Mouse (Mus musculus): Measurements from ENCODE around the gene Lipc. TPM values are rescaled to one million over a fixed set of nuclear protein-coding genes. Genes with fewer than 3 reads are reported as not detected.
A peak's percentile ranks its signal among the peaks of the same experiment; 100 is the strongest.

The Lipc gene
- total RNA-seq (2021), result not detected
- long read RNA-seq, experiment 1, result 0 reads
- long read RNA-seq, experiment 2, result 0 reads

DNA sequence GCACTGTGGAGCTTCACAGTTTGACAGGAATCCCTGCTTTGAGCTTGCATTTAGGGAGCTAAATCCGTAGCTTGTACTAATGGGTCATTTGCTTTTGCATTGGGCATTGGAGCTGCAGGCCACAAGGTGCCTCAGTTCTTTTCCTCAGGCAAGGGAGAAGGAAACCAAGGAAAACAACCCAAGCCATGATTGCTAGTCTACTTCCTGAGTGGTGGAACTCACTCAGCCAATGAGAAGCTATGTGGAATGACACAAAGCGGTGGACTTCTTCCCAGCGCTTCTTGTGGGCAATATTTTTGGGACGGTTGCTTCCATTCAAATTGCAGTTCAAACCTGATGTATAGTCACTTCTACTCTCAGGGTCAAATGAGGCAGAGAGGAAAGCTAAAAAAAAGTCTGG, at the start of gene Lipc:
Gene Lipc, minus strand, starts transcription at position 101 of the 400 bp plus-strand sequence.
- no peak for DNase-seq (ENCODE audit: low spot score in 2 of 2)

DNA sequence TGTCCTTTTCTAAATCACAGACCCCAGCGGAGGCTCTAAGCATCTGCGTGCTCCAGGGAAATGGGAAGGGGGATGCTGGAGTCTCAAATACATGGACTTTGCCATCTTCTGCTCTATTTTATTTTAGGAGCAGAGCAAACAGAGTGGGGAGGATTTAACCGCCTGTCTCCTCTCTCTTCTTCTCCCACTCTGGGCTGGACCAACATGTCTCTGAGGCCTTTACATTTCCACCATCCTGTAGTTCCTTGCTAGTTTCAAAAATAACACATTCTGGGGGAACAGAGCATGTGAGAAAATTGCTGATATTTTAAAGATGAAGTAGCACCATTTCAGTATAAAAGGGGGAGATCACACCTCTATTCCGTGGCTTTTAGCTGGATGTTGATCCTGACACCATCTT, 47.1 kb upstream of the Lipc start:
- DNase-seq (ENCODE audit: low spot score in 2 of 2), result no peak

DNA sequence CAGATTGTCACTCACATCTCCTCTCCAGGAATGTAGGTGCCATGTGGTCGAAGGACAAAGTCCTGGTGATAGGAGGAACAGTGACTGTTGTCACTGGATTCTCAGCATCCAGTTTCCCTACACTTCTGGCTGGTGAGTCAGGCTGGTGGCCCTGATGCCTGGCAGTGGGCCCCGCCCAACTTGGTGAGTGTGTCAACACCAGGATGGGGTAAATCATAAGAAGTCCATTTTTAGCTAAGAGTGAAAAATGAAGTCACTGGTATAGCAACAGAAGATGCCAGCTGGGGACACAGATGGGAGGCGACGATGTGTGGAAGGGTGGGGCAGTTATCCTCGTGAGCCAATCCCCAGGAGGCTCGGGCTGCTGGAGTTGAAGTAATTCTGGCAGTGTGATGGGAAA, 46.7 kb upstream of the Lipc start:
- peak in 1 of 2 experiments; percentile 28 for DNase-seq (ENCODE audit: low spot score in 2 of 2)

DNA sequence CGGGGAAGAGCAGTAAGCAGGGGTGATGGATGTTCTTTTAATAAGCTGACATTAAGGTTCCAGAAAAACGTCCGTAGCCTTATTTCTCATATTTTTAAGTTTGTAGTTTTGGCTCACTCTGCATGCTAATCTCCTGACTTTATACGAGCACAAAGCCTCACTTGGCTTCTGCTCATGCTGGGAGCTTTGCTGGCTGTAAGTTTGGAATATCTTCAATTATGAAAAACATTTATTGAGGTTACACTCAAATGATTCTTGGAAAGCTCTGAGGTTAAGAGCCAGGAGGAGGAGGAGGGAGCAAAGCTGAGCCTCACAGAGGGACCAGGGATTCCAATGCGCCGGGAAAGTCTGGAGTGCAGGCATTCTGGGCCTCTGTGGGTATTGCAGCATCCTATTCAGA, 41.3 kb upstream of the Lipc start:
- no peak for DNase-seq (ENCODE audit: low spot score in 2 of 2)

DNA sequence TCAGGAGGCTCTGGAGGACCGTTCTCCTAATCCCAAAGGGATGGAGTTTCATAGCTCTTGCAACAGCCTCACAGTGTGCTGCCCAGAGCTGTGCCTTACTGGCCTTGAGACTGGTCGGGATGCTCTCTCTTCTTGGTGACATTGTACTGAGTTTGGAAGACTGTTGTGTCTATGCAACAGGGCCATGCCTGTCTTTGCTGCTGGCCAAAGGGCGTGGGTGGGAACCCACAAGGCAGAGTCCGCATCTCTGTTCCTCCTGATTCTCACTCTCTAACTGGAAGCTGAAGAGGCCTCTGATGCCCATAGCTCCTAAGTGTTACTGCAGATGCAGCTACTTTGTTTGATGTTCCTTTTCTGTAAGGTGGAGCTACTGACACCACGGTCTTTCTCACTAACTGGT, 39.4 kb upstream of the Lipc start:
- no peak for DNase-seq (ENCODE audit: low spot score in 2 of 2)

DNA sequence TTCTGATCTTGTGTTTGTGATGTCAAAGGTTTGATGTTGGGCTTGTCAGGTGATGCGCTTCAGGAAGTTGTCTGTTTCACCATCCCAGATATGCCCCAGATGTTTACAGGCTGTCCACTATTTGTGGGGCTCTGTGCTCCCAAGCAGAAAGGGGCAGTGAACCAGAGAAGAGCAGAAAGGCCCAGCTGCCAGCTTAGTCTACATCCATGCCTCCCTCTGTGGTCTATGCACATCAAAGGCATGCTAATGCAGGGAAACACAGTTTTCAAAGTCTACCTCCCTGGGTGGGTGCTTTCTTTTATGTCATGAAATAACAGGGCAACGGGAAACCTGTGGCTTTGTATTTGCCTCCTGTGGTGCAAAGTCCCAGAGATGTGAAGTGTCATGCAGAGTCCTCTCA, 35.2 kb upstream of the Lipc start:
- DNase-seq (ENCODE audit: low spot score in 2 of 2), result no peak

DNA sequence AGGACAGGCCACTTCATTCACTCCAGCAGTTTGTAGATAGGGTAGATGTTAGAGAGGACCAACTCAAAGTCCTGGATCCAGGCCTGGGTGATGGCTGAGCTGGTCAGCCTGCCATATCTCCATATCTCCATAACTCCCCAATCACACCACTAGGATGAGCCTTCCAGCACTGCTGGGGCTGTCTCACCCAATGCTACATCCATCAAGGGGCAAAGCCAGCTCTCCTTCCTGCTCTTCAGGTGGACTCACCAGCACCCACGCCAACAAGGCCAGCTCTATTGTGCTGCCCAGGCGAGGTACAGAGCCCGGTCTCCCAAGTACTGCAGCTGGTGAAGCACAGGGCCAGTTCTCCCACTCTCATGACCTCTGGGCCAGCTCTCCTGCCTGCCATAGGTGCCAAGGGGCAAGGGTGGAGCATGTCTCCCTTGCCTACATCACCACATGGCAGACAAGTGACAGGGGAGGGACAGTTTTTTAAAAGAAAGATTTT, 31.0 kb upstream of the Lipc start:
- DNase-seq (ENCODE audit: low spot score in 2 of 2), result no peak

DNA sequence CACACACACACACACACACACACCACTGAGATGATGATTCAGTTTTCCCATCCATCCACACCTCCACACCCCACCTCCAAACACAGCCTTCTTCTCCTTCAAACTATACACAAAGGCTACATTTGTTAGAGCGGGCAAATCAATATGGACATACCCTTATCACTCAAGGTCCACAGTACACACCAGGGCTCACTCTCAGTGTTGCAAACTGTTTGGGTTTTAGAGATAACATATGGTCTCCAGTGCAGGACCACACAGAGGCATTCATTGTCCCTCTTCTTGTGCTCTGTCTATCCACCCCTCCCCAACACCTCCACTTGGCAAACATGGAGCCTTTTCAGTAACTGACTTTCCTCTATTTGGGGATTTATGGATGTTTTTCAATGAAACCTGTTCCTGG, 29.7 kb upstream of the Lipc start:
- no peak for DNase-seq (ENCODE audit: low spot score in 2 of 2)

DNA sequence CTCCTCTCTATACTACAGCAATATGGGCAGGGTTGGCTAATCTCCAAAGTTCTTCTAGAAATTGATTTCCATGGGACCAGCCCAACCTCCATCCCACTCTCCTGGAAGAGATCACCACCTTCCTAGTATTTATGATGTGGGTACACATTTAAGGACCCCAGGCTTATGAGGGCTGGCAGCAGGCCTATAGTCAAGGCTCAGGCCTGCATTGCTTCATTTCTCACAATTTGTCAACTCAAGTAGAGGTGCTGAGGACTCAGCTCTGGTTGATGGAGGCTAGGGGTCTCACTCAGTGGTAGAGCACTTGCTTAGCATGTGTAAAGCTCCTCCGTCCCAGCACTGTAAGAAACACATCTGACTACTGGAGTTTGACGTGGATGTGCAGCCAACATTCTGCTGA, 27.6 kb upstream of the Lipc start:
- no peak for DNase-seq (ENCODE audit: low spot score in 2 of 2)

DNA sequence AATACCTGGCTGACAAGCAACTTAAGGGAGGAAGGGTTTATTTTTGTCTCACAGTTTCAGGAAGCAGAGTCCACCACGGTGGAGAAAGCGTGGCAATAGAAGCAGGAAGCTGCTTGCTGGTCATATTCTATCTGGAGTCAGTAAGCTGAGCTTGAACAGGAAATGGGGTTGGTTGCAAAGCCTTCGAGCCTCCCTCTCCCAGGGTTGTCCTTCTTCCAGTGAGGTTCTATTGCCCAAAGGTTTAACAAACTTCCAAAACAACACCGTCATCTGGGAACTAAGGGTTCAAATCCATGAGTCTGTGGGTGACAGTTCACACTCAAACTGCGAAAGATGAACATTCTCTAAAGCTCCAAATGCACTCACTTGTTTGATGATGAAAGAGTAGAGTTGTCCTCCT, 27.1 kb upstream of the Lipc start:
- DNase-seq (ENCODE audit: low spot score in 2 of 2), result no peak

DNA sequence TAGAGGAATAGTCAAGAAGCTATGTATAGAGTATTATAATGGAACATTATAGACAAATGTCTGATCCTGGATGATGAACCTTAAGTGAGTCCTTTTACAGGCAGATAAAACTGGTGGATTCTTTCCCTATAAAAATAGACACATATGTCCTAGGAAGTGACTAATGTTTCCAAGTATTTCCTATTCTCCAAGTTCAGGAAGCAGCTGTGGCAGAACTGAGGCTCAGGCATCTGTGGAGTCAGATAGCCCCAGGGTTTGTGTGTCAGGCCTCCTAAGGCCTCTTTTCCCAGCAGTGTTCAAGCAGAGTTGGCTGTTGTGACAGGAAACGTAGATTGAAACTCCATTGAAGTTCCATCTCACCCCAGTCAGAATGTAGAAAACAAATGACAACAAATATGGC, 25.4 kb upstream of the Lipc start:
- DNase-seq (ENCODE audit: low spot score in 2 of 2), result no peak

DNA sequence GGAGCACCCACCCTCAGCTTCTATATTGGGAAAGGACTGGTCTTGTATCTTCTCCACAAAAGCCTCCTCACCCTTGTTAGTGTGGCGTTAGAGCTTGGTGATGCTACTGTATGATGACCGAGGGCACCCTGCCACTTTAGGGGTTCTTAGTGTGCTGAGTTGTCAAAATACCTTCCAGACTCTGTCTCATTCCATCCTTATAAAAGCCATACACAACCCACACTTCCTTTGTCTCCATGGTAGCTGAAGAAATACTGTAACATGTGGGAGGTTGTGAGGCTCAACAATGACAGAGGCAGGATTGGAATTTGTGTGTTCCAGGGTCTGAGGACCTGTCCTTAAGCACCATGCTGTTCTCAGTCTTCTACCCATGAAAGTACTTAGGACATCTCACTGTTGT, 23.9 kb upstream of the Lipc start:
- DNase-seq (ENCODE audit: low spot score in 2 of 2), result no peak

DNA sequence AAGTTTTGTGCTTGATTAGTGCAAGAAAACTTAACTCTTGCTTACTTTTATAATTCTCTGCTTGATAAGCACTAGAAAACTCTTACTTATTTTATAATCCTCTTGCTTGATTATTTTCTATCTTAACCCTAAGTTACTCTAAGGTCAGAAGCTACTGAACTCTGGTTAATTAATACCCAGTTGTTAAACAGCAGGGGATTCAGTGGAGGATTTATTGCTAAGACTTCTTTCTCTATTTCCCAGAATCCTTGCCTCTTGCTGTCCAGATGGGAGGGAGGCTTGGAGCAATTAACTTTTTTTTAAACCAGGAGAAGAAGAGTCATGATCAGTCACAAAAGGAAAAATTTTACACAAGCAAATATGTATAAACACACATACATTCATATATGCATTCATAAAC, 21.3 kb upstream of the Lipc start:
- no peak for DNase-seq (ENCODE audit: low spot score in 2 of 2)

DNA sequence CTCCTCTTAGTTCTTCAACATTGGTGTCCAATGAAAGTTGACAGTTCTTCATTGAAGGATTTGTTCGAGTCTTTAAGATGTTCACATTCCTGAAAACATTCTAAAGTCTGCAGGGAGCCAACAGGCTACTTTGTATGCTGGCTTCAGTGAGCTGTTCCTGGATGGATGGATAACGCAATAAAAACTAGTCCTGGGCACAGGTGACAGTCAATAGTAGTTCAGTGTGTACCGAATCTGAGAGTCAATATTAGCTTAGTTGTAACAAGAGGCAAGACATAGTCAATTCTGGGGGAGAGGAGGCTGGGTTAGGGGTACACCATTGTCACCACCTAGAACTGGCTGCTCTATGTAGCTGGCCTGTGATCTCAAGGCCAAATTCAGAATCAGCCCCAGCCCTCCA, 17.2 kb upstream of the Lipc start:
- no peak for DNase-seq (ENCODE audit: low spot score in 2 of 2)

DNA sequence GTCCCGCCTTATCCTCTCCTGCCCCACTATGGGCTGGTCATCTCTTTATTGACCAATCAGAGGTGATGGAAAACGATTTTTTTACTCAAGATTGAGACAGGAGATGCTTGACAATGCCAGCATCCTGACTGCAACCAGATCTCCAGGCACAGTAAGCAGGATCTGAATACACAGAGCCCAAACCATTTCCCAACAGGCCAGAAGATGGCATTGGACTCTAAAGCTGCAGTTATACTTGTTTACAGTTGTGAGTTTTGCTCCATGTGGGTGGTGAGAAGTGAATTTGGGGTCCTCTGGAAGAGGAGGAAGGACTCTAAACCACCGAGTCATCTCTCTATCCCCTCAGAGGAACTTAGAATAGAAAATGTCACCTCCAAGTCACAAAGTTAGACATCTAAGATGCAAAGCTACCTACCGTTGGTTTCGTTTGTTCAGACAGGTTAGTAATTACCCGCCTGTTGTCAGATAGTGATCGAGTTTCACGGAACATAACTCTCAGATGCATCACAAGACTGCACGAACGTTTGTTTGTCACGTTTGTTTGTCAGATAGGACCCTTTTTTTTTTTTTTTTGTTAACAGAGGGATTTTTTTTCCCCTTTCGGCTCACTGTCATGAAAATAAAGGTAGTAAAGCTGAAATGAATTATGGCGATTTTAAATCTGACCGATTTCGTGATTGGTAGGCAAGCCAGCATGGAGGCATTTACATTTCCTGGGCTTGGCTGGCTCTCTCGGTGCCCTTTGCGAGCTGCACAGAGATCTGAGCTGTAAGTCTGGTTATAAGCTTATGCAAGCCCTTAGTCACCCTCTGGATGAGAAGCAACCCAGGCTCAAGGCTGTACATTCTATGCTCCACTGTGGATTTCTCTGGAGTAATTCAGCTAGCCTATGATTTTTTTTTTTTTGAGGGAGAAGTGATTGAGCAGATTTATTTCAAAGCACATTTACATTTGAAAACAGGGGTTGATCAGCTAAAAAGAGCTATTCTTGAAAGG, 14.3 kb upstream of the Lipc start:
- no peak for DNase-seq (ENCODE audit: low spot score in 2 of 2)

DNA sequence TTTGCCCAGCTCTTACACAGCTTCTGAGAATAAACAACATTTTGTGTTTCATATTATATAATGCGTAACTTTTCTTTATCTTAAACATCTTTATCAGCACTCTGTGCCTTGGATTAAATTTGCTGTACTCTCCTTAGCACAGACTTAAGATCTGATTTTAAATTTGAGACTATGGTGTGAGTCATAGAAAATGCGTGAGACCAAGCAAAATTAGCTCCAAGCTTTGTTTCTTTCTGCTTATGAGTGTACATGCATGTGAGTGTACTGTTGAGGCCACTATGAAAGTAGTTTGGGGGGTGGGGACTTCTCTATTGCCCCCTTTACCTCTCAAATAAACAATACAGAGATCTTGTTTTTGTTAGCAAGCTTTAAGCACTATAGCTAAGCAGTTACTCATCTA, 13.4 kb upstream of the Lipc start:
- no peak for DNase-seq (ENCODE audit: low spot score in 2 of 2)

DNA sequence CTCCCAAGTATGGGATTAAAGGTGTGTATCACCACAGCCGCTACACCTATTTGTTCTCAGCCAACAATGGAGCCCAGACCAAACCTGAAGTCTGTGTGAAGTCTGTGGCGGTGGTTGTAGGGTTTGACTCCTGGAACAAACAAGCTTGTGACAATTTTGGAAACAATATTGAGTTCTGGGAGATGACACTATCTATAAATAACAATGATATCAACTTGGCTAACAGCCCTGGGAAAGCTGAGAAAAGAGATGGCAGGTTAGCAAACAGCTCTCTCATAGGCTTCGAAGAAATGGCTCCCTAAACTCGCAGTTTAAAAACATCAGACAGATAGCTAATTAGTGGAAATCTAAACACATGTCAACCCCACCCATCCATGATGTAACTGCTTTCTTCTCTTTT, 13.0 kb upstream of the Lipc start:
- DNase-seq (ENCODE audit: low spot score in 2 of 2), result no peak

DNA sequence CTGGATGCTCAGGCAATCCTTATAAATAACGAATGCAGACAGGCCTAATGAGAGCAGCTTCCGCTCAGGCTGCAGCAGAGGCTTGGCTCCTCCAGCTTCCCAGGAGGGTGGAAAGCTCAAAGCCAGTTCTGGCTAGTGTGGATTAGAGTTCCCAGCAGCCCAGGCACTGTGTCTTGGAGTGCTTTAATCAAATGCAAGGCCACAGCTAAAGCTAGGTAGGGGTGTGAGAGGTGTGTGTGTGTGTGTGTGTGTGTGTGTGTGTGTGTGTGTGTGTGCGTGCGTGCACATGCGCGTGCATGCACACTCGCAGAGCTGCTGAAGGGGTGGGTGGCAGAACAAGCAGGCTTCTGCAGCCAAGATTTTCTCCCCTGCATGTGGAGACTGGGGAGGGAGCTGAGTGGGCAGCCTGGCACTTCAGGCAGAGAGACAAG, 11.4 kb upstream of the Lipc start:
- no peak for DNase-seq (ENCODE audit: low spot score in 2 of 2)

DNA sequence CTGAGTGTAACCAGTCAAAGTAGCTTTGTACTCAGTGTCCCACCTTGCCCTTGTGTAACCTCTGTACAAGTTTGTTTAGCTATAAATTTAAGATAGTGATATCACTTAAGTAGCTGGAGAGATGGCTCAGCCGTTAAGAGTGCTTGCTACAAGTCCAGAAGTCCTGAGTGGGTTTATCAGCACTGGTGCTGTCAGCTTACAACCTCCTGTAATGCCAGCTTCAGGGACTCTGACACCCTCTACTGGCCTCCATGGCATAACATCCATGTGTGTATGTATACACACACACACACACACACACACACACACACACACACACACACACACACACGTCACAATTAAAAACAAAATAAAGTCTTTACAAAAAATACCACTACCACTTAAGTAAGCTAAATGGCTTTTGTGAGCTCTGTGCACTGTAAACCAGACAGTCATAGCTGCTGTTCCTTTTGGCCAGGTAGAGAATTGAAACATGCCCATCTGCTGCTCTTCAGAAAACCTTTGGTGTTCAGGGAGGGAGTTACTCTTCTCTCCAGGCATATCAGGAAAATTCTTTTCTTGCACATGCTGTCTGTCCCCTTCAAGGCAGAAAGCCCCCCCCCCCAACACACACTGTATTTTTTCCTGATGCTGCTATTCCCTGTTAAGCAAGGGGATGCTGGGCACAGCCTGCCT, 10.9 kb upstream of the Lipc start:
- DNase-seq (ENCODE audit: low spot score in 2 of 2), result no peak

DNA sequence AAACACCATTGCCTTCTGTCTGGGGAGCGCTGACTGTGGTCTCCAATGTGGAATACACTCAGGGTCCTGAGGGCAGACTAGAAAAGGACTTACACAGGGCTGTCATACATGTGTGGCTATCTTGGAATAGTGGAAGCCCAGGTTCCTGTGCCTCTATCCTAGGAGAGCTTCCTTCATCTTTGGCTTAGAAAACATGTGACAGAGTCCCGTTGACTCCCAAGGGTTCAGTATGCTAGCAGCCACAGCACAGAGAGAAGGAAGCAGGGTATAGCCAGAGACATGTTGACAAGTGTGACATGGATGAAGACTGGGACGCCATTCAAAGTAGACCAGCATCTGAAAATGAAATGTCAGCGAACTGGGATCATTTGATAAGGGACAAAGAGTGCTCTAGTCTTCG, 8.3 kb upstream of the Lipc start:
- no peak for DNase-seq (ENCODE audit: low spot score in 2 of 2)

DNA sequence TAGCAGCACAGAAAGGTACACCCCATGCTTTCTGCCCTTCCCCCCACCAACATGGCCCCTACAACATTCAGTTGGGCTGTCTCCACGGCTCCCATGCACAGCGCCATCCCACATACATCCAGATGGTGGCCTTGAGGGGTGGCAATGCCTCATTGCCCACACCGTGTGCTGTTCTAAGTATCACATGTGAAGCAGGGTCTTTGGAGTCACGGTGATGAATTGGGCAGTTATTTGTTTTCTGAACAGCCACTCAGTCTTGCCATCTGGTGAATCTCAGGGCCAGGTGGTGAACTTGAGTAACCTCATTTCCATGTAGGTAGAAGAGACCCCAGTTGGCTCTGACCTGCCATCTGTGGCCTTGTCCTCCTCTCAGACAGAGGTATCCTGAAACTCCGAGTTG, 7.8 kb upstream of the Lipc start:
- no peak for DNase-seq (ENCODE audit: low spot score in 2 of 2)

DNA sequence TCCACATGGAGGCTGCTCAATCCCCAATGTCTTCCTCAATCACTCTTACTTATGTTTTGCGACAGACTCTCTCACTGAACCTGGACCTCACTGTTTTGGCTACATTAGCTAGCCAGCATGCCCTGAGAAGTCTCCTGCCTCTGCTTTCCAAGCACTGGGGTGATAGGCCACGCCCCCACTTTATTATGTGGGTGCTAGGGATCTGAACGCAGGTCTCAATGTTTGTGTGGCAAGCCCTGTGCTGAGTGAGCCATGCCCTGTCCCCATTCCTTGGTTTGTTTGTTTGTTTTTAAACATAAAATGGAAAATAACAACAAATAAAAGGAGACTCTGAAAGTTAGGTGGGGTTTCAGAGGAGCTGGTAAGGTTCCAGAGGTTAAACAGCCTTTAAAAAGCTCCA, 7.4 kb upstream of the Lipc start:
- DNase-seq (ENCODE audit: low spot score in 2 of 2), result no peak

Measured in adrenal gland, adult 18-20 months (tissue).